Mouse (Mus musculus) left cerebral cortex, adult 18-20 months (tissue): ENCODE measurements around the gene Mtrr. TPM values are rescaled to one million over a fixed set of nuclear protein-coding genes. Genes with fewer than 3 reads are reported as not detected.
A peak's percentile ranks its signal among the peaks of the same experiment; 100 is the strongest.

Experiments used
- DNase-seq, 2 experiments: peaks; one replicate each; pipeline ENCODE4 v3.0.0; 2021 to 2022; ENCODE audit warnings: low spot score in 2 of 2, mixed read lengths in 1 of 2
- long read RNA-seq, 2 experiments: library from polyadenylated mRNA; stranded (forward); transcript quantifications; one replicate each; pipeline ENCODE4 v2.0.0; 2021
- total RNA-seq, 2 experiments: library from RNA; stranded (reverse); gene quantifications; 2 replicates each; pipeline ENCODE4 v1.2.3; 2021

Mtrr gene
- total RNA-seq = 10 to 100 TPM; 17.7 to 19.7 TPM
- long read RNA-seq, experiment 1, transcript Mtrr-201 (15 exons, 3,692 nt) = major isoform, 7 of 15 reads
- long read RNA-seq, experiment 1, partial matches to known transcripts = 3 of 15 reads
- long read RNA-seq, experiment 1, other reads (novel, unspliced or antisense) = 3 of 15 reads
- long read RNA-seq, experiment 2, transcript Mtrr-201 (15 exons, 3,692 nt) = major isoform, 8 of 15 reads
- long read RNA-seq, experiment 2, partial matches to known transcripts = 3 of 15 reads
- long read RNA-seq, experiment 2, other reads (novel, unspliced or antisense) = 2 of 15 reads

DNA sequence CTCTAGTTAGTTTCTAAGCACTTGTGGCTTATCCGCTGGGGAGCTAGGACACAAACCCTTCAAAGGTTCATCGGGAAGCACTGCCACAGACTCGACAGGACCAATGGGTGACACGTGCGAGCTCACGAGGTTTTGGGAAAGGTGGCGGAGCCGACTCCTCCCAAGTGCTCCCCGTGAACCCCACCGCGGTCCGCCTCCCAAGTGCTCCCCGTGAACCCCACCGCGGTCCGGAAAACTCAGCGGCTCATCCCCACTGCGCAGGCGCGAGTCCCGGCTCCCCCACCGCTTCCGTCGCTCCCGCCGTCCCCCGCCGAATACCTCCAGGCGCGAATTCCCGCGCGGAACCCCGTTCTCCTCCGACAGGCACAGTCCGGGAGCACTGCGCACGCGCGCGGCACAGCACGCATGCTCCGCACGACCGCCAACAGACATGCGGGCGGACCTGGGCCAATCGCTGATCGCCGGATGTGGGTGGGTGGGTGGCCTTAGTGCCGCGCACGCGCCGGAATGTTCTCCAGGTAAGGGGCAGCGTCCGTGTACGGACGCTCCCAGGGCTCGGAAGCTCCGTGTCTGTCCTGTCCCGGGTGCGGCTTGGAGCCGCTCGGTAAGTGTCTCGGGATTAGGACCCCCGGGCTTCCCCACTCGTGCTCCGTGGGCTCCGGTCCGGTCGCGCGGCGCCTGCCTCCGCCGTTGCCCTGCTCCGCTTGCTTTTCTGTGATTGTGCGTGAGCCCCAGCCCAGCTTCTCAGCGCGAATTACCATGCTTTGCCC lies at the start of gene Mtrr, which contains the start of gene Fastkd3:
Gene Mtrr, minus strand, starts transcription at position 403 of the 770 bp plus-strand sequence.
Gene Fastkd3, plus strand, starts transcription at position 488 of the 770 bp plus-strand sequence.
- peak; percentile 98 to 99 for DNase-seq

DNA sequence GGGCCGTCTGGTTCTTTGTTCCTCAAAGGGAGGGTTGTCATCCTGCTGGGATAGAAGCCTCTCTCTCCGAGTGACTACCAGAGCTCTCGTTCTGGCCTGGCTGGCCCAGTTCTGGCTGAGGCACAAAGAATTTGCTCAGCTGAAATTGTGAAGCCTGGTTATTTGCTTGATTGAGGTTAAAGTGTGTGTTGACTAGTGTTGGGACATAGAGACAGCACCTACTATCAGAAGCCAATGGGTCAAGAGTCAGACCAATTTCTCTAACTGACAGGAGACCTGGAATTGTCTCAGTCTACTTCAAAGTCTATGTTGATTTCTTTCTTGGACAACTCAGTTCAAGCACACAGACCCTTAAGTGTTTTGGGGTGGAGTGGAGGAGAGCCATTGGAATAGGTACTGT lies 45.1 kb upstream of the Mtrr start:
- no peak for DNase-seq

DNA sequence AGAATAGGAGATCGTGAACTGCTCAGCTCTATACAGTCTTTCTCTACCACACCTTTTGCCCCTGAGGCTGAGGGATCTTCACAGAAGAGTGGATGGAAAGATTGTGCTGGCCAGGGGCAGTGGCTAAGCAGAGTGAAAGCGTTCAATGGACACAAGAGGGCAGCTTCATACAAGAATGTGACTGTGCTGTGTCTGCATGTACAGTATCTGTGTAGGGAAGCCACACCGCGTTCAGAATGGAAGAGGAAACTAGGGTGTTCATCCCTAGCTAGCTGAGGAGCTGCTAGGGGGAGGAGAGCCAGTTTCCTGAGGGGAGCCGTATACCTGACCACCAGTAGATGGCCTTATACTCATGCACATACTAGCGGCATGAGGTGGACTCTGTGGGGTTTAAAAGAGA lies 40.8 kb upstream of the Mtrr start:
- peak; percentile 26 to 31 for DNase-seq

DNA sequence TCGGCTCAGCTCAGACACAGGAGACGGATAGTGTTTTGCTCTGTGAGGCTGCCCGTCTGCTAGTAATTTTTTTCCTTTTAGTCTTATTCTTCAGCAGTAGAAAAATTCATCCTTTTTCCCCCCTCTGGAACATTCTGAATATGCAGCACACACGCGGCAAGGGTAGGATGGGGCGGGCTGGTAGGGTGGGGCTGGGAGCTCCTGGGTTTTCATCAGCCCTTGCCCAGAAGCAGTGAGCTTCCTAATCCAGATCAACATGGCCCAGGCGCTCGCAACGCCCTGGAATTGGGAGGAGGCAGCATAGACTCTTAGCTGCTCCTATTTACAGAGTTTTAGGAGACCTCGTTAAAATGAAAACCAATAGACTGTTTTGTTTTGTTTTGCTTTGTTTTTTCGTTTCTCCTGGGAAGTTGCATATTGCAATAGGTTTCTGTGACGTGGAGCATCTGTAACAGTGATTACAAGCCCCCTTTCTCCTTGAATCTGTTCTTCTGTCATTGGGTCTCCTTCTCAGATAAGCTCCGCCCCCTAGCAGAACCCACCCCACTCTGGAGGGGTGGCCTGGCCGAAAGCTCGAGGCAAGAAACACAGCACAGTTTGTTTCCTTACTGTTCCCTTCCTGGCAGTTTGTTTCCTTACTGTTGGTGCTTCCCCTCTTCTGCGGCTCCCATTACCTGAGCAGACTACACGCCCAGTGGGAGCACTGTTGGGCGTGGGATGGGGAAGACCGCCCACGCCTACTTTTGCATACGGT lies 25.9 kb upstream of the Mtrr start:
- DNase-seq = no peak

DNA sequence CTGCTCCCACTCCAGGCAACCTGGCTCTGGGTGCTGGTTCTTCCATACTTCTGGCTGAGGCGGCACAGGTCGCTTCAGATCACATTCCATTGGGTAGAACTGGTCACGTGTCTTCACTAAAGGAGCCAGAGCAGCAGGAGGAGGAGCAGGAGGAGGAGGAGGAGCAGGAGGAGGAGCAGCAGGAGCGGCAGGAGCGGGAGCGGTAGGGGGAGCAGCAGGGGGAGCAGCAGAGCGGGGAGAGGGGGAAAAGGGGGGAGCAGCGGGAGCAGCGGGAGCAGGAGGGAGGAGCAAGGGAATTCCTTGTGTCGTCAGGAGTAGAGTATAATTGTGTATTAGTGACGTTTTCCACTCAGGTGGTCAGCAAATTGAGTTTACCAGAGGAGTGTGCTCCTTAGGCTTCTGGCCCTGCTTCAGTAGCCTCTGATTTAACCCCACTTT lies 23.8 kb upstream of the Mtrr start:
- no peak for DNase-seq

DNA sequence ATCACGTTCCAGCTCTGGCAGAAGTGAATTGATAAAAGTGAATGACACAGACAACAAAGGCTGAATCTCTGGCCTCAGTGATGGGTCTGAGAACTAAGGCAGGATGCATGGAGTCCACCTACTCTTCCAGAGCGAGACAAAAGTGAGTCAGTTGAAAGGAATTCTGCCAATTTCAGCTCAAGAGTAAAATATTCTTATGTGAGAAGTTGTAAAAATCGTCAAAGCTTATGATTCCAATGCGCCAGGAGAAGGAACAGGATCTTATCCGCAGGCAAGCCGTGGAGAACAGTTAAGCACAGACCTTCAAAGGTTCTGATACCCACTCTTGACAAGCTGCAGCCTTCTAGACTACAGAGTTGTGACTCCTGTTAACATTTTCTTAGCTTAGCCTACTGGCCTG lies 21.1 kb upstream of the Mtrr start:
- peak in 1 of 2 experiments; percentile 21 for DNase-seq

DNA sequence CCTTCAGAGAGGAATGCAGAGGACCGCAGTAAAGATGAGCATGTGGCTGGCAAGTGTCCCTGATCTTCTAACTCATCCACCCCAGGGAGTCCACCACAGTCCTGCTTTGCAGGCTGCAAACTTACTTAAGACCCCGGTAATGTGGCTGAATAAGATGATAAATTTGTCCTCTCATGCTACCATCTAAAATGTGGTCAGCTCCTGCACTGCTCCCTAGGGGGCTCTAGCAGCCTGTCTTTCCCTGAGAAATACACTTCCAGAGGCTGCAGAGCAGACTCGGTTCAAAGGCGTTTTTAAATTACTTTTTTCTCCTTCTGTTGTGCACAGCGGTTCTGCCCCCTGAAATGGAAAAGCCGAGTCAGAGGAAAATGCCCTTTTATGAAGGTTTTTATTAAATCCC lies 19.2 kb upstream of the Mtrr start:
- DNase-seq = peak; percentile 37 to 50

DNA sequence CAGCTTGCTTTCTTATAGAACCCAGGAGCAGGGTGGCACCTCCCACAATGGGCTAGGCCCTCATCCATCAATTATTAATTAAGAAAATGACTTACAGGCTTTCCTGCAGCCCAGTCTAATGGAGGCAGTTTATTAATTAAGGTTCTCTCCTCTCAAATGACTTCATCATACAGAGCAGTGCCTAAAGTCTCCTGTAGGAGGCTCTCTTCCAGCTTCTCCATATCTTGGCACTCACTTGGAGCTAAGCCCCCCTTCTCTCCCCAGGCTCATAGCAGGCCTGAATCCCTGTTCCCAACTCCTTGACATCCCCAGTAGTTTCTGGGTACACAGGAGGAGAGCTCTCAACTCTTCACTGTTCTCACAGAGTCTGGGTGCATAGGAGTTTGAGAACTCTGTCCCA lies 17.0 kb upstream of the Mtrr start:
- no peak for DNase-seq

DNA sequence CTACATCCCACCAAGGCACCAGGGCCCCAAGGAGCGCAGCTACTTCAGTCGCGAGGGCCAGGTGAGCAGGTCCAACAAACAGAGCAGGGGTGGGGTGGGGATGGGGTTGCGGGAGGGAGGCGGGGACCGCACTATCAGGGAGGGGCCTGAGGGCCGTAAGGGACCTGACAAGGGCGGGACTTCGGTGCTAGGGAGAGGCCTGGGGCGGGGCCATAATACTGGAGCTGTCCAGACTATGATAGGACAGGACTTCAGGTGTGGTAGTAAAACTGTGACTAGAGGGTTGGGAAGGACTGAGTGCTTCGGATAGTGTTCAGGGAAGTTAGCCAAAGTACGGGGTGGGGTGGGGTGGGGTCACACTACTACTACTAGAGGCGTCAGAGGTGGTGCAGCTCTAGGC lies 15.7 kb upstream of the Mtrr start:
- DNase-seq = peak in 1 of 2 experiments; percentile 27

DNA sequence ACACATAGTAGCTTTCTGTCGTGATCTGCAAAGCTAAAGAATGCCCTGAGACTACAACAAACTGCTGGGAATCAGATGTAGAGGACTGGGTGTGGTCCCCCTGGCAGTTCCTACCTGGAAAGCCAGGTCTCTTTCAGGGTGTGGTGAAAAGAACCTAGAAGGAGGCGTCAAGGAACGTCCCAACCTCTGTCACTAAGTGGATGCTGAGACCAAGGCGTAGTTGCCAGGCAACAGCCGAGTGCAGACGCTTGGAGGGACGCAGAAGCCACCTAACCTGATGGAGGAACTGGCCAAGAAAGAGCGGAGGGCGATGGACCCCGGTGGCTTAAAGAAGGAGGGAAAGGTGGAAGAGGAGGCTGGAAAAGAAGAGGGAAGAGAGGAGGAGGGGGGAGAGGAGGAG lies 15.2 kb upstream of the Mtrr start, which contains the start of gene 1700001L19Rik:
Gene 1700001L19Rik, plus strand, starts transcription at position 223 of the 400 bp plus-strand sequence.
- DNase-seq = peak; percentile 41 to 69

DNA sequence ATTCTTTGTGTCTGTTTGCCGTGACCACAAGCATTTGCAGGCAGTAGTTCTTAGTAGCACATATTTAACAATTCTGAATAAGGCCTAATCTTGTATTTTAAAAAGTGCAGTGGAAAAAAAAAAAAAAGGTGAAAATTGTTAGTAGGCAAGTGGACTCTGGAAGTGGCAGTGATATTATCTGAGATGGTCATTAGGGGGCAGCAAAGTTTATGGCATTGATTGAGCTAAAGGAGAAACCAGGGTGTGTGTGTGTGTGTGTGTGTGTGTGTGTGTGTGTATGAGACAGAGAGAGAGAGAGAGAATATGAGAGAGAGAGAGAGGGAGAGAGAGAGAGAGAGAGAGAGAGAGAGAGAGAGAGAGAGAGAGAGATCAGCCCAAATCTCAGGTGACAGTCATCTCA lies 11.8 kb upstream of the Mtrr start:
- no peak for DNase-seq

DNA sequence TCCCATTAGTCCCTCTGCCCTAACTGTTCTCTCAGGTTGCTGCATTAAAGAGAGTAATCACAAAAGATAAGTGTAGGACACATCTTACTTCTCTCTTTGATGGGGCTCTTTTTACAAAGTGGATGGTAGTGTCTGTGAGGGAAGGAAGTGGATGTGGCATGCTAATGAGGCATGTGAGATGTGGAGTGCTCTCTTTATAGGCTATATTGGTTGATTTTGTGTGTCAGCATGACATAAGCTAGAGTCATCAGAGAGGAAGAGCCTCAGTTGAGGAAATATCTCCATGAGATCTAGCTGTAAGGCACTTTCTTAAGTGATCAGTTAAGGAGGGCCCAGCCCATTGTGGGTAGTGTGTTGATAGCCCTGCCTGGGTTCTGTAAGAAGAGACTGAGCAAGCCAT lies 6.4 kb upstream of the Mtrr start:
- DNase-seq = no peak

DNA sequence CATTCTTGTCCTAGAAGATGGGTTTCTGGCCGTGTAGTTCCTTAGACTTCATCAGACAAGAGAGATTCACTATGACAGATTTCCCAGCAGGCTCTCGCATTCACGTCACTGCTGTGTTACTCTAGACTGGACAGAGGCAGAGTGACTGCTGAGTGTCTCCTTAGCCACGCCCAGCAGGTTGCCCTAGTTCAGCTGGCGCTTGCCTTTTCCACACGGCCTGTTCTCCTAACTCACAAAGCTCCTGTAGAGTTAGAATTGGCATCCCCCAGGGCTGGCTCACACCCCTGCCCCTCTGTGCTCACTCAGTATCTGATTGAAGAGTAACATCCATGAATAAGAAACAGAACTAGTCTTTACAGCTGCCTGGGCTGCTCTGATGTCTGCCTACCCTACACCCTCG lies 3.5 kb upstream of the Mtrr start:
- DNase-seq = no peak

DNA sequence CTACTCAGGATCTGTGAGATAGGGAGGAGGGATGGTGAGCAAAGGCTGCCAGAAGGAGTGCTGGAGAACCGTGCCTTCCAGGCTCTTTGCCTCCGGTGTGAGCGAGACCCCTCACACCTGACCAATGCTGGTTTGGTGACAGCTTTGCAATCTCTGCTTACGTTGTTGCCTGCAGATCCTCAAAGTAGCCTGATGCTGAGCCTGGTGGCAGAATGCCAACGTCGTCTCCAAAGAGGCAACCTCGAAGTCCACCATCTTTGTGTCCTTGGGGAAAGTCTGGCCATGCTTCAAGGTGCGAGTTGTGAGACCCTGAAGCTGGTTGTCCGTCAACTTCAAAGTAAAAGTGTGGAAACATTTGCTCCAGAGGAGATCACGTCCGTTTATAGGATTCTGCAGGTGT lies 2.0 kb upstream of the Mtrr start:
- no peak for DNase-seq

DNA sequence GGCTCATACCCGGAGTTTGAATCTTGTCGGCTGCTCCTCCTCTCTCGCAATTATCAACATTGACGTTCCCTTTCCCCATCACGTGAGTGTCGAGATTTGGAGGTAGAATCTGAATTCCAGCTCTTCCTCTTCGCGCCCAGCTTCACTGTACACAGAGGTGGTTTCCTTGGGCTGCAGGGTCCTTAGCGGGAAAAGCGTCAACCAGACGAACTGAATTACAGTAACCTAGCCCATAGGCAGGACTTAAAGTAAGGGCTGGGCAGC lies 500 bp upstream of the Mtrr start:
- no peak for DNase-seq

DNA sequence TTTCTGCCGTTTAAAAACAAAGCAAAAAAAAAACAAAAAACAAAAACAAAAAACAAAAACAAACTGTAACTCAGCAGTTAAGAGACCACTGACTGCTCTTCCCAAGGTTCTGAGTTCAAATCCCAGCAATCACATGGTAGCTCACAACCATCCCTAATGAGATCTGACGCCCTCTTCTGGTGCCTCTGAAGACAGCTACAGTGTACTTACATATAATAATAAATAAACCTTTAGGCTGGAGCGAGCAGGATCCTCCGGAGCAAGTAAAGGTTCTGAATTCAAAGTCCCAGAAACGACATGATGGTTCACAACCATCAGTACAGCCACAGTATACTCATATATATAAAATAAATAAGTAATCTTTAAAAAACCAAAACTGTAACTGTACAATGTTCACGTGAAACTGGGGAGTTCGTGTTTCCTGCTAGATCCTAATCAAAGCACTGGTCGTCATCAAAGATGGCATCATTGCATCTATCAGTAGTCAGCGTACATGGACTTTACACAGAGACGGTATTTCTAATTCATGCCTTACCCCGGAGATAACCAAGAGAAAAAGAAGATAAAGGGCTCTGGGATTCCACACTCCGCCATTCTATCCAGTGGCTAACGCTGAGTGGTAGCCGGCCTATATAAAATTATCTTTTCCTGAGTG lies 736 bp downstream of the Mtrr start:
- DNase-seq = no peak

DNA sequence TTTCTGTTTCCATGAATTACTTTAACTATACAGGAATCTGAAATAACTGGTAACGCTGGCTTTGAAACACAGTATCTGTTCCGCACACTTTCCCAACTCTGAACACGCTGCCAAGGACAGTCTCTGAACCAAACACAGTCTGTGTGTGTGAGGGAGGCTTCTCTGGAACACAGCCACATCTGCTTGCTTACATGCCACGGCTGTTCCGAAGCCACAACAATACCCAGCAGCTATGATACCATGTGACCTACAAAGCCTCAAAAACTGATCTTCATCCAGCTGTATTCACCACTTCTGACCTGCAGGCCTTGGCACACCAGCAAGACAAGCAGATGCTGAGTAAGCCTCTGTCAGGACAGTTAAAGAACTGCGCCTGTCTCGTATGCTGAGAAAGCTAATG lies 4.0 kb downstream of the Mtrr start:
- no peak for DNase-seq

DNA sequence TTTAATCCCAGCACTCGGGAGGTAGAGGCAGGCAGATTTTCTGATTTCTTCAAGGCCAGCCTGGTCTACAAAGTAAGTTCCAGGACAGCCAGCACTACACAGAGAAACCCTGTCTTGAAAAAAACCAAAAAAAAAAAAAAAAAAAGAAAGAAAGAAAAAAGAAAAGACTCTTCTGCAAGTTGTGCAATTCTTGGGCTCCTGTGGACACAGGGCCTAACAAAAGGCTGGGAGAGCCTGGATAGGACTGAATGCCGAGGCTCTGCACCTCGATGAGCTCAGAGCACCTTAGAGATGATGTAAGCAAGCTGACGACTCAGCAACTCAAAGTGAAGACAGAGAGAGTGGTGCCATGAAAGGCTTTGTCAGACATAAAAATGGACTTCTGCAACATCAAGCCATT lies 7.6 kb downstream of the Mtrr start:
- DNase-seq = no peak

DNA sequence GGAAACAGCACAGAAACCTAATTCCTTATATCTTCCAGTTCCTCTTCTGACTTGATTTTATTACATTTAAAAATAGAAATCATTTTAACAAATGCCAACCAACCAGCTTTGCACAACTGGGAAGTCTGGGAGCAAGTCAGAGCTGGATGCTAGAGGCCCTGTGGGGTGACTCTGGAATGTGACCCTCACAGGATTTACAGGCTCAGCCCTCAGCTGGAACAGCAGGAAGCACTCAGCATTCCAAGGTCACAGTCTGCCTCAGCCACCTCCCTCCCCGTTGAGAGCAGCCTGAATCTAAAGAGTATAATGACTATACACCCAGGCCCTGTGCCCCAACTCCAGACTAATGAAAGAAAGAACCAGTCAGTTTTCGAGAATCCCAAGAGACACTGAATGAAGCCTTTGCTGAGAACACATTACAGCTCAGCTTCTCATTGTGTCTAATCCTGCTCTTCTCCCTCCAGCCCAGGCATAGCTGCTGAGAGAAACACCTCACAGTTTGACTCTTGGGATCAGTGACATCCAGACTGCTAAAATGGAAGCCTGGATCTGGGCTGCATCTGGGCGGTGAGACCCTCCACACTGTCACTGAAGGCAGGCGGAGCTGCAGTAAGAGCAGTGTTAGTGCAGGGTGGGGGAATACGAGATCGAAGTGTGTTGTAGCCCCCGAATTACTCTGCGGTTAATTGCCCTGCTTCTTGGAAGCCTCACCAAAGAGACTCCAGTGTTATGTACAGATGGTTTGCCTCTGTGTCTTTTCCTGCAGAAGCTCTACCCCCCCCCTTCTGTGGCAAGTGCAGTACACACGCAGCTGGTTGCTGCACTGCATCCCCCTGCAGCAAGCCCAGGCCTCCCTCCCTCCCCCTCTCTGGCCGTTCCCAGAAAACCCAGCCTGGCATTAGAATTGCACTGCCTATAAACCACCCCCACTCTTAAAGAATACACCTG lies 8.7 kb downstream of the Mtrr start:
- no peak for DNase-seq

DNA sequence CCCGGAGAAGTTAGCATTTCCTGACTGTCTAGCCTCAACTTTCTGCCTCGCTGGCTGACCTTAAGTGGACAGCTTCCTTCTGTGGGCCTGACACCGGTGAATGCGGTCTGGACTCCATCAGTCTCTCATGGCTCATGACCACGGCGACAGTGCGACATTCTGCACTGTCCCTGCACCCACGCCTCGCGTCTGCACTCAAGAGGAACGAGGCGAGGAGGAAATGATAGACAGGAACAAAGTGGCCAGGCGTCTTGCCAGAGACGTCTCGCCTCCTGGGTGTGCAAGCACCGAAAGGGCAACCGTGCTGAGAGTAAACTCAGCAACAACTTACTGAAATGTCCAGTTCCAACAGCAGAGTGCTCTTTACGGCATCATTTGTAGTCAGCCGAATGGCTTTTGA lies 9.7 kb downstream of the Mtrr start:
- DNase-seq = no peak
